In genomic region chr1:169238671-169239090, GRCm38 (mm10) we compare ENCODE assay signal across 9 mouse cellular contexts.
DNase-seq lines count a peak whose midpoint lies in the region; ATAC-seq and TF ChIP-seq lines count a peak whose summit lies in the region.
"Had no signal": no experiment of that assay in that cellular context is flagged by ENCODE, and none has a peak within 500 bp of the region (broad histone marks: within the 10 kb centered on the region; RNA-seq: fewer than 3 reads in every experiment).

No protein-coding gene starts in this region.

- H3K27ac ChIP-seq in heart, postnatal 0 days (ENCODE audit: low read depth), result no peak overlapping the region
- H3K27ac ChIP-seq in neural tube, embryonic 13.5 days (replicated peaks), result no peak overlapping the region

- H3K9ac ChIP-seq in heart, postnatal 0 days (replicated peaks; ENCODE audit: low read depth, low read length), result no peak overlapping the region
- 0 out of 2 replicates have a peak overlapping the region, but pooled peaks have one; percentile 31 for H3K9ac ChIP-seq in neural tube, embryonic 13.5 days

- peaks cover 4% of the 10 kb centered on the region; the same call in 1 of the 2 replicates for H3K4me1 ChIP-seq in heart, postnatal 0 days (ENCODE audit: control insufficient read depth, insufficient read depth)
- peaks cover 16% of the 10 kb centered on the region for H3K4me1 ChIP-seq in neural tube, embryonic 13.5 days (replicated peaks)

- WGBS in heart, postnatal 0 days, result 13% methylated on average over 16 of the region's 16 CpGs
- WGBS in neural tube, embryonic 13.5 days, result 8% methylated on average over 16 of the region's 16 CpGs

- DNase-seq in heart, postnatal 0 days (ENCODE audit: low spot score), result no peak
- no peak for DNase-seq in heart, adult 18-20 months
- peak; percentile 81 for DNase-seq in embryo, embryonic 11 days
- peak; percentile 78 for DNase-seq in kidney, adult 9 months
- DNase-seq in frontal cortex, postnatal 10 days (ENCODE audit: low spot score in 2 of 2), result no peak
- no peak for DNase-seq in spleen, postnatal 4 days (ENCODE audit: low spot score in 2 of 2)

- ATAC-seq in heart, postnatal 0 days (ENCODE audit: insufficient read depth, low read depth), result no peak
- no peak for ATAC-seq in neural tube, embryonic 13.5 days (ENCODE audit: low read depth)
- ATAC-seq in activated CD4-positive, CD25-positive, alpha-beta regulatory T cell, adult 4 months, result no peak
- ATAC-seq: forebrain, embryonic 14.5 days had no signal

- no peak overlapping the region for H3K4me3 ChIP-seq in heart, postnatal 0 days (ENCODE audit: low read depth, low read length)
- no peak overlapping the region for H3K4me3 ChIP-seq in neural tube, embryonic 13.5 days

- TF ChIP-seq EP300 in heart, postnatal 0 days (IDR thresholded peaks at IDR 0.05; ENCODE audit: low read depth), result no peak

- H3K36me3 ChIP-seq in heart, postnatal 0 days (replicated peaks; ENCODE audit: control insufficient read depth, insufficient read depth, low read length), result no peaks in the 10 kb centered on the region
- no peaks in the 10 kb centered on the region for H3K36me3 ChIP-seq in neural tube, embryonic 13.5 days

- TF ChIP-seq CTCF in heart, postnatal 0 days (IDR thresholded peaks at IDR 0.05; ENCODE audit: low read depth), result no peak

- H3K9me3 ChIP-seq in heart, postnatal 0 days (replicated peaks; ENCODE audit: control insufficient read depth, low read length), result no peaks in the 10 kb centered on the region
- H3K9me3 ChIP-seq in neural tube, embryonic 13.5 days, result no peaks in the 10 kb centered on the region

- H3K4me2 ChIP-seq in heart, postnatal 0 days (ENCODE audit: low read depth, low read length), result peak overlapping the region; percentile 31; the same call in 1 of the 2 replicates
- H3K4me2 ChIP-seq in neural tube, embryonic 13.5 days, result peak overlapping the region; percentile 38

- peaks cover 5% of the 10 kb centered on the region; the same call in 1 of the 2 replicates for H3K27me3 ChIP-seq in heart, postnatal 0 days (ENCODE audit: control insufficient read depth, insufficient read depth, low read length)
- no peaks in the 10 kb centered on the region for H3K27me3 ChIP-seq in neural tube, embryonic 13.5 days

Comparison
In these comparisons a context has a peak if more than half of its experiments do, and no peak if none do; other contexts are left out.
1. DNase-seq: peak in embryo, embryonic 11 days (single experiment) and kidney, adult 9 months (single experiment); none in heart, postnatal 0 days (single experiment), heart, adult 18-20 months (0 of 2), frontal cortex, postnatal 10 days (0 of 2) and spleen, postnatal 4 days (0 of 2).